Mouse (Mus musculus): ENCODE data around the gene Lrp6. TPM values are rescaled to one million over a fixed set of nuclear protein-coding genes. Genes with fewer than 3 reads are reported as not detected.

The Lrp6 gene
- polyA plus RNA-seq, 1 experiment: 17.1 TPM

GRCm38 (mm10) chr6:134433281-134433680 is 133.5 kb downstream of the Lrp6 start:
- TF ChIP-seq POLR2A (IDR thresholded peaks at IDR 0.05; ENCODE audit: borderline replicate concordance, control insufficient read depth, low read depth, low read length) (no peak), CTCF (IDR thresholded peaks at IDR 0.05; ENCODE audit: control insufficient read depth, insufficient read depth, low read length) (no peak)
- Histone ChIP-seq H3K4me3 (replicated peaks; ENCODE audit: control insufficient read depth, low read depth, low read length) (no peak overlapping the region), H3K27ac (ENCODE audit: control insufficient read depth, insufficient read depth, low read depth, low read length, poor library complexity) (no peak overlapping the region), H3K4me1 (ENCODE audit: control insufficient read depth, insufficient read depth, low read length) (no peaks in the 10 kb centered on the region)
- 80% methylated on average over 3 of the region's 3 CpGs for WGBS

- H3K27ac ChIP-seq (ENCODE audit: control insufficient read depth, insufficient read depth, low read depth, low read length, poor library complexity): no peak overlapping the region
- H3K4me1 ChIP-seq (ENCODE audit: control insufficient read depth, insufficient read depth, low read length): no peaks in the 10 kb centered on the region
- TF ChIP-seq POLR2A (IDR thresholded peaks at IDR 0.05; ENCODE audit: borderline replicate concordance, control insufficient read depth, low read depth, low read length): no peak
- no peak for TF ChIP-seq CTCF (IDR thresholded peaks at IDR 0.05; ENCODE audit: control insufficient read depth, insufficient read depth, low read length)
- 75% methylated on average over 4 of the region's 4 CpGs for WGBS
- H3K4me3 ChIP-seq (replicated peaks; ENCODE audit: control insufficient read depth, low read depth, low read length): no peak overlapping the region
Observed at GRCm38 (mm10) chr6:134431583-134431982, 135.2 kb downstream of the Lrp6 start.

DNA sequence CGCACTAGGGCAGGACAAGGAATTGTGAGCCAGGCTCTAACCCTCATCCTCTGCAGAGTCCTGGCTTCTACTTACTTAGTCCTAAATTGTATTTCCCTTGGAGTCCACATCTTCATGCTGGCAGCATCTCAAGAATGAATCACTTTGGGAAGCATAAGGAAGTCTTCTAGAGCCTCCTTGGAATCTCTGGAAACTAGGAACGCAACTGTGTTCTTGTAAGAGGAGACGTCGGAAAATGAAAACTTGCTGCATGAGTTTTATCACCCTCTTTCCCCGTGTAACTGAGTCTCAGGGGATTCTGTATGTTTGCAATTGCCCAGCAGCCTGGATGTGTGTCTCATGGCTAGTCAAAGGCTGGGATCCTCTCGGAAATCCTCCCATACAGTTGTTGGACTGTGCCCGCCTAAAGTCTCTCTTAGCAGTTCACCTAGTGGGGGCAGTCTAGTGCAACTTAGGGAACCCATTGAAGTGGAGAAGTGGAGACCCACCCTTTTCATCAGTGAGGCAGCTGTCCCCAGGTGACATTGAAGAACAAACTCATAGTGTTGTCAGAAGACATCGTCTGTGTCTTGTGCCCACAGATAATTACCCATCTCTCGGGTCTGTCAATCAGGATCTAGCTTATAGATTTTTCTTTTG is 136.5 kb downstream of the Lrp6 start:
- TF ChIP-seq POLR2A (IDR thresholded peaks at IDR 0.05; ENCODE audit: borderline replicate concordance, control insufficient read depth, low read depth, low read length) (no peak), CTCF (IDR thresholded peaks at IDR 0.05; ENCODE audit: control insufficient read depth, insufficient read depth, low read length) (no peak)
- 74% methylated on average over 9 of the region's 9 CpGs for WGBS
- no peaks in the 10 kb centered on the region for H3K4me1 ChIP-seq (ENCODE audit: control insufficient read depth, insufficient read depth, low read length)
- H3K27ac ChIP-seq (ENCODE audit: control insufficient read depth, insufficient read depth, low read depth, low read length, poor library complexity): no peak overlapping the region
- H3K4me3 ChIP-seq (replicated peaks; ENCODE audit: control insufficient read depth, low read depth, low read length): no peak overlapping the region

DNA sequence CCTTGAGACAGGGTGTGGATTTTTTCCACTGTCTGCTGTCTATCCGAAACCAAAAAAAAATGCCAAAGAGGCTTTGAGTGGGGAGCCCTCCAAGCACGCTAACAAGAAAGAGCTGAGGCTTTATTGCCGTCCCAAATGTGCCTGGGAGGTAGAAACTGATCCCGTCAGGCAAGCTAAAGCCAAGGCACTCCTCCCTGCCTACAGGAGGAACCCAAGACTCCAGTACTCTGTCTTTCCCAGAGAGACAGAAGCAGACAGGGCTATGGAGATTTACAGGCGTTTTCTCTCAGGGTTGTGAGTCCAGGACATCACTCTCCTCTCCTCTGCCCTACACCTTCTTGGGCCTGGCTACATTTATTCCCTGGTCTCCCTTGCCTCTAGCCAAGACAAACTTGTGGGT is 138.3 kb downstream of the Lrp6 start:
- no peaks in the 10 kb centered on the region for H3K4me1 ChIP-seq (ENCODE audit: control insufficient read depth, insufficient read depth, low read length)
- no peak overlapping the region for H3K27ac ChIP-seq (ENCODE audit: control insufficient read depth, insufficient read depth, low read depth, low read length, poor library complexity)
- 86% methylated on average over 5 of the region's 5 CpGs for WGBS
- no peak for TF ChIP-seq CTCF (IDR thresholded peaks at IDR 0.05; ENCODE audit: control insufficient read depth, insufficient read depth, low read length)
- TF ChIP-seq POLR2A (IDR thresholded peaks at IDR 0.05; ENCODE audit: borderline replicate concordance, control insufficient read depth, low read depth, low read length): no peak
- H3K4me3 ChIP-seq (replicated peaks; ENCODE audit: control insufficient read depth, low read depth, low read length): no peak overlapping the region

GRCm38 (mm10) chr6:134427165-134427564 is 139.6 kb downstream of the Lrp6 start:
- WGBS: 84% methylated on average over 3 of the region's 3 CpGs
- TF ChIP-seq POLR2A (IDR thresholded peaks at IDR 0.05; ENCODE audit: borderline replicate concordance, control insufficient read depth, low read depth, low read length) (no peak), CTCF (IDR thresholded peaks at IDR 0.05; ENCODE audit: control insufficient read depth, insufficient read depth, low read length) (no peak)
- no peak overlapping the region for H3K27ac ChIP-seq (ENCODE audit: control insufficient read depth, insufficient read depth, low read depth, low read length, poor library complexity)
- no peaks in the 10 kb centered on the region for H3K4me1 ChIP-seq (ENCODE audit: control insufficient read depth, insufficient read depth, low read length)
- H3K4me3 ChIP-seq (replicated peaks; ENCODE audit: control insufficient read depth, low read depth, low read length): no peak overlapping the region

DNA sequence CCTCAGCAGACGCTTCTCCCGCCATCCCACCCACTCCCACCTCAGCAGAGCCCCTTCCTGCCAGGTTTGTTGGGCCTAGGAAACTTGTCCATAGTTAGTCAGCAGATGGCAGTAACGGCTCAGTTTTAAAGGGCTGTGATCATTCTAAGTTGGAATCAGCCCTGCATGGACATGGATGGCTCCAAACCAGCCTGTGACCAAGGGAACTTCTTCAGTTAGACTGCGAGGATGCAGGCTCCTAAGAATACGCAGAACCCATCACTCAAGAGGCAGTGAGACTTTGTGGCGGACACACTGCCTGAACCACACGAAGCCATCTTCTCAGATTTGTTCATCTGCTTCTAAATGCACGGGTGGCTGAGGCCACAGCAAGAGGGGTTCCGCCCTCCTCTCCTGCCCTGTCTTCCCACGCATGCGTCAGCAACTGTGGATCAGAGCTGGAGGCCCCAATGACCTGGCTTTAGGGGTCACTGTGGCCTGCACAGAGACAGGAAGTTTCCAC is 141.5 kb downstream of the Lrp6 start:
- H3K4me1 ChIP-seq (ENCODE audit: control insufficient read depth, insufficient read depth, low read length): no peaks in the 10 kb centered on the region
- no peak overlapping the region for H3K4me3 ChIP-seq (replicated peaks; ENCODE audit: control insufficient read depth, low read depth, low read length)
- 36% methylated on average over 11 of the region's 11 CpGs for WGBS
- H3K27ac ChIP-seq (ENCODE audit: control insufficient read depth, insufficient read depth, low read depth, low read length, poor library complexity): no peak overlapping the region
- TF ChIP-seq POLR2A (IDR thresholded peaks at IDR 0.05; ENCODE audit: borderline replicate concordance, control insufficient read depth, low read depth, low read length) (no peak), CTCF (IDR thresholded peaks at IDR 0.05; ENCODE audit: control insufficient read depth, insufficient read depth, low read length) (peak; percentile 28; the same call in 1 of the 2 replicates)

DNA sequence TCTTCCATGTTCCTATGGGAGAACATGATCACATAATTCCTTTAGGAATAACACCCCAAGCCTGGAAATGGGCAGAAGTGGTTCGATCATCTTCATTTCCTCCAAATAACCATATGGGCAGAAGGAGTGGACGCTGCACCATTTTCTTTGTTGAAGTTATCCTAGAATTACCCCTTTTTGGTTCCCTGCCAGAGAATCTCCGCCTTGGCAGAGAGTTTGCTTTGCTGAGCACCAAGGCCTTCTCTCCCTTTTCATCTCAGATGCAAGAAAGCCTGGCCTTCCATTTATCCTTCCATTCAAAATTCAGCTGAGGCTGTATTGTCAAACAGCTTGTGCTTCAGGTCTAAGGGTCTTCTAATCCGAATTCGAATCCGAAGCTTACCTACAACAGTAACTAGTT is 144.8 kb downstream of the Lrp6 start:
- H3K4me1 ChIP-seq (ENCODE audit: control insufficient read depth, insufficient read depth, low read length): no peaks in the 10 kb centered on the region
- H3K27ac ChIP-seq (ENCODE audit: control insufficient read depth, insufficient read depth, low read depth, low read length, poor library complexity): no peak overlapping the region
- H3K4me3 ChIP-seq (replicated peaks; ENCODE audit: control insufficient read depth, low read depth, low read length): no peak overlapping the region
- WGBS: 83% methylated on average over 6 of the region's 6 CpGs
- no peak for TF ChIP-seq POLR2A (IDR thresholded peaks at IDR 0.05; ENCODE audit: borderline replicate concordance, control insufficient read depth, low read depth, low read length)
- TF ChIP-seq CTCF (IDR thresholded peaks at IDR 0.05; ENCODE audit: control insufficient read depth, insufficient read depth, low read length): no peak

DNA sequence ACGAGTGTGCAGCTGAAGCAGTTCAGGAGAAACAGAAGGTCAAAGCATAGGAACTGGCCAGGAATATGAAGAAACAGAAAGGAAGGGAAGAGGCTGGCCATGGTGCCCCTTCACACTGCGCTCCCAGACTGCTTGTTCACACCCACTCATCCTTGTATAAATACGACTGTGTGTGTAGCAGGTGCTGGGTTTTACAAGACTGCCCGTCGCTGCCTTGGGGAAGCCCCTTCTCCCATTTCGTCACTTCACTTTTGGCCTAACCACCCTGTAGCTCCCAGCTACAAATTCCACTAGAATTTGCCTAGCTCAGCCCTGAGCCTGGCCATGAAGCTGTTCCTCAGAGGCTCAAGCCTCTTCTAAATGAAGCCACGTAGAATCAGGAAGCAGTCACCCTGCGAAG is 146.4 kb downstream of the Lrp6 start:
- Histone ChIP-seq H3K4me1 (ENCODE audit: control insufficient read depth, insufficient read depth, low read length) (no peaks in the 10 kb centered on the region; the same call in 1 of the 2 replicates), H3K4me3 (replicated peaks; ENCODE audit: control insufficient read depth, low read depth, low read length) (no peak overlapping the region), H3K27ac (ENCODE audit: control insufficient read depth, insufficient read depth, low read depth, low read length, poor library complexity) (no peak overlapping the region)
- TF ChIP-seq POLR2A (IDR thresholded peaks at IDR 0.05; ENCODE audit: borderline replicate concordance, control insufficient read depth, low read depth, low read length) (no peak), CTCF (IDR thresholded peaks at IDR 0.05; ENCODE audit: control insufficient read depth, insufficient read depth, low read length) (no peak)
- 80% methylated on average over 8 of the region's 8 CpGs for WGBS

Data from bone marrow, adult 2 months (tissue).